16 mouse cellular contexts compared by ENCODE assay signal in genomic region chr10:67673450-67673849, GRCm38 (mm10).
"Had no signal": no experiment of that assay in that cellular context is flagged by ENCODE, and none has a peak within 500 bp of the region (broad histone marks: within the 10 kb centered on the region; RNA-seq: fewer than 3 reads in every experiment).

No protein-coding gene starts in this region.

- H3K9ac ChIP-seq: intestine, embryonic 15.5 days; limb, embryonic 12.5 days; liver, embryonic 13.5 days; liver, postnatal 0 days; midbrain, embryonic 13.5 days; neural tube, embryonic 15.5 days; stomach, embryonic 15.5 days had no signal

- ATAC-seq: intestine, embryonic 15.5 days; liver, postnatal 0 days; midbrain, embryonic 13.5 days had no signal

- H3K27ac ChIP-seq: intestine, embryonic 15.5 days; layer of hippocampus, adult 2 months; liver, embryonic 13.5 days; midbrain, embryonic 13.5 days; neural tube, embryonic 15.5 days had no signal

- H3K27me3 ChIP-seq: intestine, embryonic 15.5 days; limb, embryonic 12.5 days; liver, embryonic 13.5 days; midbrain, embryonic 13.5 days; neural tube, embryonic 15.5 days; stomach, embryonic 15.5 days had no signal

- H3K9me3 ChIP-seq: intestine, embryonic 15.5 days; limb, embryonic 12.5 days; midbrain, embryonic 13.5 days; neural tube, embryonic 15.5 days; stomach, embryonic 15.5 days had no signal

- H3K4me3 ChIP-seq: intestine, embryonic 15.5 days; layer of hippocampus, adult 2 months; limb, embryonic 12.5 days; liver, embryonic 13.5 days; midbrain, embryonic 13.5 days; myocyte; neural tube, embryonic 15.5 days; stomach, embryonic 15.5 days had no signal

- DNase-seq: kidney, adult 18-20 months; kidney, postnatal 10 days; kidney, postnatal 4 days; liver; liver, embryonic 13.5 days; liver, postnatal 0 days; lung, postnatal 36 days; thymus, adult 2 months; thymus, postnatal 25 days had no signal

- H3K4me2 ChIP-seq: limb, embryonic 12.5 days; liver, embryonic 13.5 days; midbrain, embryonic 13.5 days; neural tube, embryonic 15.5 days; stomach, embryonic 15.5 days had no signal

- H3K4me1 ChIP-seq: intestine, embryonic 15.5 days; liver, embryonic 13.5 days; midbrain, embryonic 13.5 days; neural tube, embryonic 15.5 days; stomach, embryonic 15.5 days had no signal

- H3K36me3 ChIP-seq: intestine, embryonic 15.5 days; limb, embryonic 12.5 days; liver, embryonic 13.5 days; midbrain, embryonic 13.5 days; neural tube, embryonic 15.5 days; stomach, embryonic 15.5 days had no signal
